14 mouse cellular contexts compared by ENCODE assay signal in genomic region chr5:112295162-112295561, GRCm38 (mm10). TPM values are rescaled to one million over a fixed set of nuclear protein-coding genes. Genes with fewer than 3 reads are reported as not detected.
DNase-seq lines count a peak whose midpoint lies in the region; ATAC-seq and TF ChIP-seq lines count a peak whose summit lies in the region.
"Had no signal": no experiment of that assay in that cellular context is flagged by ENCODE, and none has a peak within 500 bp of the region (broad histone marks: within the 10 kb centered on the region; RNA-seq: fewer than 3 reads in every experiment).

No protein-coding gene starts in this region.

- H3K27me3 ChIP-seq in midbrain, embryonic 10.5 days (ENCODE audit: low read depth, poor library complexity, severe bottlenecking), result no peaks in the 10 kb centered on the region
- no peaks in the 10 kb centered on the region for H3K27me3 ChIP-seq in midbrain, postnatal 0 days (ENCODE audit: insufficient read depth, low read length)
- H3K27me3 ChIP-seq in embryonic facial prominence, embryonic 10.5 days (replicated peaks; ENCODE audit: low read depth, poor library complexity, severe bottlenecking), result no peaks in the 10 kb centered on the region
- H3K27me3 ChIP-seq: embryonic facial prominence, embryonic 15.5 days; midbrain, embryonic 15.5 days had no signal

- H3K36me3 ChIP-seq in midbrain, embryonic 10.5 days, result no peaks in the 10 kb centered on the region
- no peaks in the 10 kb centered on the region for H3K36me3 ChIP-seq in midbrain, postnatal 0 days (ENCODE audit: insufficient read depth, low read length)
- no peaks in the 10 kb centered on the region for H3K36me3 ChIP-seq in embryonic facial prominence, embryonic 10.5 days (replicated peaks)
- H3K36me3 ChIP-seq: embryonic facial prominence, embryonic 15.5 days; midbrain, embryonic 15.5 days had no signal

- H3K27ac ChIP-seq in midbrain, embryonic 10.5 days (replicated peaks), result peak overlapping the region; percentile 61
- no peak overlapping the region for H3K27ac ChIP-seq in midbrain, postnatal 0 days (ENCODE audit: low read depth, low read length)
- H3K27ac ChIP-seq in embryonic facial prominence, embryonic 10.5 days (replicated peaks), result 0 out of 2 replicates have a peak overlapping the region, but pooled peaks have one; percentile 20
- H3K27ac ChIP-seq: embryonic facial prominence, embryonic 15.5 days; midbrain, embryonic 15.5 days had no signal

- no peak for TF ChIP-seq CTCF in midbrain, postnatal 0 days (IDR thresholded peaks at IDR 0.05)

- no peak for ATAC-seq in midbrain, postnatal 0 days (ENCODE audit: low FRiP score)
- ATAC-seq: midbrain, embryonic 15.5 days had no signal

- intact Hi-C loops in left cerebral cortex, postnatal 4 days (cut with DNase I), result no loop called here

- H3K4me1 ChIP-seq in midbrain, embryonic 10.5 days, result peaks cover 32% of the 10 kb centered on the region
- no peaks in the 10 kb centered on the region for H3K4me1 ChIP-seq in midbrain, postnatal 0 days (ENCODE audit: insufficient read depth, low read length)
- H3K4me1 ChIP-seq in embryonic facial prominence, embryonic 10.5 days, result peaks cover 46% of the 10 kb centered on the region

- whole genome bisulfite sequencing in midbrain, embryonic 10.5 days, result 29% methylated on average over 8 of the region's 8 CpGs
- WGBS in midbrain, postnatal 0 days, result 38% methylated on average over 8 of the region's 8 CpGs
- 36% methylated on average over 8 of the region's 8 CpGs for WGBS in embryonic facial prominence, embryonic 10.5 days

- H3K4me3 ChIP-seq in midbrain, embryonic 10.5 days, result no peak overlapping the region
- H3K4me3 ChIP-seq in midbrain, postnatal 0 days (ENCODE audit: low read depth, low read length), result no peak overlapping the region
- H3K4me3 ChIP-seq in embryonic facial prominence, embryonic 10.5 days, result no peak overlapping the region
- H3K4me3 ChIP-seq: embryonic facial prominence, embryonic 15.5 days; midbrain, embryonic 15.5 days had no signal

- no peaks in the 10 kb centered on the region for H3K9me3 ChIP-seq in midbrain, embryonic 10.5 days (replicated peaks)
- no peaks in the 10 kb centered on the region for H3K9me3 ChIP-seq in midbrain, postnatal 0 days (ENCODE audit: low read length)
- H3K9me3 ChIP-seq in embryonic facial prominence, embryonic 10.5 days, result no peaks in the 10 kb centered on the region
- H3K9me3 ChIP-seq: embryonic facial prominence, embryonic 15.5 days; midbrain, embryonic 15.5 days had no signal

- no peak overlapping the region for H3K4me2 ChIP-seq in midbrain, postnatal 0 days (ENCODE audit: low read depth, low read length, poor library complexity, severe bottlenecking)
- H3K4me2 ChIP-seq: embryonic facial prominence, embryonic 15.5 days; midbrain, embryonic 15.5 days had no signal

- H3K9ac ChIP-seq in midbrain, postnatal 0 days (replicated peaks; ENCODE audit: low read length, poor library complexity, severe bottlenecking), result no peak overlapping the region
- H3K9ac ChIP-seq: embryonic facial prominence, embryonic 15.5 days; midbrain, embryonic 15.5 days had no signal

- peak; percentile 73 for DNase-seq in adrenal gland, adult 8-10 months
- no peak for DNase-seq in adrenal gland, postnatal 4 days (ENCODE audit: low spot score in 2 of 2)
- no peak for DNase-seq in midbrain, embryonic 10.5 days (ENCODE audit: low spot score)
- DNase-seq in midbrain, postnatal 0 days (ENCODE audit: low spot score), result no peak
- no peak for DNase-seq in embryonic facial prominence, embryonic 10.5 days (ENCODE audit: low spot score)
- no peak for DNase-seq in ovary, adult 18-20 months (ENCODE audit: low spot score)
- no peak for DNase-seq in ovary, postnatal 36 days (ENCODE audit: low spot score)
- DNase-seq in left cerebral cortex, postnatal 4 days, result no peak
- DNase-seq: cerebellum, adult 9-10 months; kidney, adult 18-20 months; lung, adult 18-20 months; thymus, postnatal 14 days had no signal

RNA-seq across cellular contexts. Expression of gene Tpst2, which starts 18.7 kb away (rescaled TPM):
- 100 to 1,000 TPM; 143 to 211 (median 173) TPM for total RNA-seq in adrenal gland, adult 8-10 months (2022)
- 100 to 1,000 TPM; 135 to 140 TPM for total RNA-seq in adrenal gland, postnatal 4 days (2021)
- polyA plus RNA-seq in midbrain, embryonic 10.5 days (2016; fragmentation: Nextera tagmentation; extraction: Ambion mirVana), result 35.9 and 37.0 TPM in 2 replicates
- 37.3 and 41.1 TPM in 2 replicates for total RNA-seq in midbrain, postnatal 0 days (2014; rRNA removed)
- 37.1 and 37.8 TPM in 2 replicates for polyA plus RNA-seq in midbrain, postnatal 0 days (2015; fragmentation: Nextera tagmentation; extraction: Ambion mirVana)
- polyA plus RNA-seq in embryonic facial prominence, embryonic 10.5 days (2016; fragmentation: Nextera tagmentation; extraction: Ambion mirVana), result 34.0 and 35.9 TPM in 2 replicates
- 10 to 100 TPM; 25.5 to 28.8 TPM for total RNA-seq in left cerebral cortex, postnatal 4 days (2021)

RNA-seq across cellular contexts. Expression of gene Tfip11, which starts 31.0 kb away (rescaled TPM):
- total RNA-seq in adrenal gland, adult 8-10 months (2022), result 10 to 100 TPM; 36.2 to 44.0 (median 38.9) TPM
- total RNA-seq in adrenal gland, postnatal 4 days (2021), result 10 to 100 TPM; 35.9 to 43.0 TPM
- 43.0 and 47.6 TPM in 2 replicates for polyA plus RNA-seq in midbrain, embryonic 10.5 days (2016; fragmentation: Nextera tagmentation; extraction: Ambion mirVana)
- 19.8 and 20.8 TPM in 2 replicates for total RNA-seq in midbrain, postnatal 0 days (2014; rRNA removed)
- 27.4 and 29.0 TPM in 2 replicates for polyA plus RNA-seq in midbrain, postnatal 0 days (2015; fragmentation: Nextera tagmentation; extraction: Ambion mirVana)
- polyA plus RNA-seq in embryonic facial prominence, embryonic 10.5 days (2016; fragmentation: Nextera tagmentation; extraction: Ambion mirVana), result 41.3 and 42.5 TPM in 2 replicates
- 10 to 100 TPM; 33.2 to 34.9 TPM for total RNA-seq in left cerebral cortex, postnatal 4 days (2021)

RNA-seq across cellular contexts. Expression of gene Crybb1, which starts 39.5 kb away (rescaled TPM):
- 1 to 10 TPM in 3 of 4 experiments, under 1 TPM in 1; 0.74 to 7.0 (median 2.6) TPM for total RNA-seq in adrenal gland, adult 8-10 months (2022)
- 1 to 10 TPM; 2.0 to 3.0 TPM for total RNA-seq in adrenal gland, postnatal 4 days (2021)
- polyA plus RNA-seq in midbrain, embryonic 10.5 days (2016; fragmentation: Nextera tagmentation; extraction: Ambion mirVana), result 0.41 and 0.91 TPM in 2 replicates
- 7.2 and 11.5 TPM in 2 replicates for total RNA-seq in midbrain, postnatal 0 days (2014; rRNA removed)
- polyA plus RNA-seq in midbrain, postnatal 0 days (2015; fragmentation: Nextera tagmentation; extraction: Ambion mirVana), result 13.1 and 13.2 TPM in 2 replicates
- 0.20 and 0.80 TPM in 2 replicates for polyA plus RNA-seq in embryonic facial prominence, embryonic 10.5 days (2016; fragmentation: Nextera tagmentation; extraction: Ambion mirVana)
- total RNA-seq in left cerebral cortex, postnatal 4 days (2021), result 1 to 10 TPM; 3.5 to 5.6 TPM

RNA-seq across cellular contexts. Expression of gene Cryba4, which starts 42.8 kb away (rescaled TPM):
- 100 to 1,000 TPM in 1 of 4 experiments, 10 to 100 TPM in 3; 42.1 to 126 (median 66.3) TPM for total RNA-seq in adrenal gland, adult 8-10 months (2022)
- total RNA-seq in adrenal gland, postnatal 4 days (2021), result 1 to 10 TPM; 3.8 to 4.2 TPM
- 0.43 and 1.4 TPM in 2 replicates for polyA plus RNA-seq in midbrain, embryonic 10.5 days (2016; fragmentation: Nextera tagmentation; extraction: Ambion mirVana)
- 1.6 and 2.4 TPM in 2 replicates for total RNA-seq in midbrain, postnatal 0 days (2014; rRNA removed)
- 2.5 and 2.9 TPM in 2 replicates for polyA plus RNA-seq in midbrain, postnatal 0 days (2015; fragmentation: Nextera tagmentation; extraction: Ambion mirVana)
- 0.35 and 0.69 TPM in 2 replicates for polyA plus RNA-seq in embryonic facial prominence, embryonic 10.5 days (2016; fragmentation: Nextera tagmentation; extraction: Ambion mirVana)
- under 1 TPM; 0.50 to 0.54 TPM for total RNA-seq in left cerebral cortex, postnatal 4 days (2021)

RNA-seq across cellular contexts. Expression of gene Srrd, which starts 47.7 kb away (rescaled TPM):
- total RNA-seq in adrenal gland, adult 8-10 months (2022), result 10 to 100 TPM; 26.0 to 51.5 (median 29.9) TPM
- 10 to 100 TPM; 21.4 to 28.4 TPM for total RNA-seq in adrenal gland, postnatal 4 days (2021)
- 48.7 and 51.0 TPM in 2 replicates for polyA plus RNA-seq in midbrain, embryonic 10.5 days (2016; fragmentation: Nextera tagmentation; extraction: Ambion mirVana)
- 60.5 and 69.6 TPM in 2 replicates for total RNA-seq in midbrain, postnatal 0 days (2014; rRNA removed)
- 49.0 and 59.3 TPM in 2 replicates for polyA plus RNA-seq in midbrain, postnatal 0 days (2015; fragmentation: Nextera tagmentation; extraction: Ambion mirVana)
- 48.2 and 51.6 TPM in 2 replicates for polyA plus RNA-seq in embryonic facial prominence, embryonic 10.5 days (2016; fragmentation: Nextera tagmentation; extraction: Ambion mirVana)
- 10 to 100 TPM; 30.7 to 34.4 TPM for total RNA-seq in left cerebral cortex, postnatal 4 days (2021)
